Comparison of ENCODE assay signal across 31 mouse cellular contexts in the genomic region with DNA sequence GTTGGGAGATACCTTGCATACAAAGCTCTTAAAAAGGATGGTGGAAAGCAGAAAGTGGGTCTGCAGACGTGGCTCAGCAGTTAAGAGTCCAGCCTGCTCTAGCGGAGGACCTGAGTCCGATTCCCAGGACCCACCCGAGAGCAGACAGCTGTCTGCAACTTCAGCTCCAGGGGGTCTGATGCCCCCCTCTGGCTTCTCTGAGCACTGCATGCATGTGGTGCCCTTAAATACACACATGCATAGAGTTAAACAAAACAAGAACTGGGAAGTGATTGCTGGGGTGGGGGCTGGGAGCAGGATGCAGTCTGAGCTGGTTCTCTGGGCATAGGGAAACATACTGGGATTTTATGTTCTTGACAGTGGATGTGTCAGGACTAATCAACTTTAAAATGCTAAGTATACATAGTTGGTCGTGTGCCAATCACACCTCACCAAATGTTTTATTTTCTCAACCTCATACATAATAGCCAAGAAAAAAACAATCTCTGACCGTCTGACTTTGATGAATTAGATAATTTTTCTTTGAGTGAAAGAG. TPM values are rescaled to one million over a fixed set of nuclear protein-coding genes. Genes with fewer than 3 reads are reported as not detected.
DNase-seq lines count a peak whose midpoint lies in the region; TF ChIP-seq lines count a peak whose summit lies in the region.
"Had no signal": no experiment of that assay in that cellular context is flagged by ENCODE, and none has a peak within 500 bp of the region (broad histone marks: within the 10 kb centered on the region; RNA-seq: fewer than 3 reads in every experiment).

No protein-coding gene starts in this region.

- no peak for DNase-seq in layer of hippocampus, adult 2 months (ENCODE audit: low spot score in 2 of 2)
- no peak for DNase-seq in layer of hippocampus, adult 9-11 months
- DNase-seq in A20 (ENCODE audit: low read depth, low spot score) (peak; percentile 34), ZHBTc4 (ENCODE audit: low read depth, low spot score) (peak; percentile 60)
- no peak for DNase-seq in cerebellum, adult 2 months
- DNase-seq in thymus, postnatal 4 days = no peak
- DNase-seq: adrenal gland, adult 2 months; adrenal gland, postnatal 36 days; cerebellum, adult 8-10 months; cerebellum, postnatal 25 days; gastrocnemius, adult 2 months; gastrocnemius, postnatal 36 days; heart, adult 2 months; heart, postnatal 4 days; kidney, adult 9 months; kidney, postnatal 10 days; lung, adult 2 months; lung, postnatal 10 days; midbrain, embryonic 14.5 days; spleen, adult 18-20 months; thymus, postnatal 14 days had no signal

- no peaks in the 10 kb centered on the region for H3K36me3 ChIP-seq in ES-Bruce4 (ENCODE audit: control insufficient read depth, insufficient read depth, low read length, poor library complexity, severe bottlenecking)
- H3K36me3 ChIP-seq: G1E; heart, embryonic 12.5 days; limb, embryonic 12.5 days had no signal

- no peaks in the 10 kb centered on the region for H3K4me1 ChIP-seq in ES-Bruce4 (ENCODE audit: control insufficient read depth, insufficient read depth, low read length)
- no peaks in the 10 kb centered on the region for H3K4me1 ChIP-seq in cerebellum, adult 2 months (ENCODE audit: control insufficient read depth, insufficient read depth, low read length)
- H3K4me1 ChIP-seq: limb, embryonic 12.5 days had no signal

- H3K4me3 ChIP-seq in layer of hippocampus, adult 2 months = no peak overlapping the region
- H3K4me3 ChIP-seq in ES-Bruce4 (ENCODE audit: low read depth, low read length) = no peak overlapping the region
- no peak overlapping the region for H3K4me3 ChIP-seq in cerebellum, adult 2 months (replicated peaks; ENCODE audit: insufficient read depth, low read depth, low read length)
- H3K4me3 ChIP-seq: gastrocnemius, adult 2 months; heart, adult 2 months; heart, embryonic 12.5 days; left cerebral cortex, adult 2 months; limb, embryonic 12.5 days; neural tube, embryonic 15.5 days had no signal

- no peaks in the 10 kb centered on the region for H3K27me3 ChIP-seq in ES-Bruce4 (ENCODE audit: control insufficient read depth, insufficient read depth, low read length, poor library complexity, severe bottlenecking)
- H3K27me3 ChIP-seq in cerebellum, adult 2 months (ENCODE audit: control insufficient read depth, insufficient read depth, low read length) = no peaks in the 10 kb centered on the region
- H3K27me3 ChIP-seq: neural tube, embryonic 15.5 days had no signal

- H3K27ac ChIP-seq in layer of hippocampus, adult 2 months = no peak overlapping the region
- no peak overlapping the region for H3K27ac ChIP-seq in ES-Bruce4 (ENCODE audit: insufficient read depth, low read length)
- no peak overlapping the region for H3K27ac ChIP-seq in cerebellum, adult 2 months (ENCODE audit: insufficient read depth, low read length)
- H3K27ac ChIP-seq: gastrocnemius, adult 2 months; heart, adult 2 months; hindbrain, embryonic 14.5 days; left cerebral cortex, adult 2 months; limb, embryonic 12.5 days; macrophage; neural tube, embryonic 15.5 days had no signal

- peak; percentile 50 for TF ChIP-seq CTCF in layer of hippocampus, adult 2 months (conservative IDR thresholded peaks at IDR 0.05)
- TF ChIP-seq CTCF in ES-Bruce4 (IDR thresholded peaks at IDR 0.05; ENCODE audit: low read depth, low read length) = peak; percentile 43
- no peak for TF ChIP-seq CTCF in cerebellum, adult 2 months (IDR thresholded peaks at IDR 0.05; ENCODE audit: borderline replicate concordance, insufficient read depth, low read depth, low read length)

- 86% methylated on average over 6 of the region's 6 CpGs for WGBS in cerebellum, adult 2 months

- TF ChIP-seq EP300 in ES-Bruce4 (IDR thresholded peaks at IDR 0.05; ENCODE audit: insufficient read depth, low read depth, low read length) = no peak

- H3K9ac ChIP-seq in ES-Bruce4 (ENCODE audit: low read depth, poor library complexity, severe bottlenecking) = no peak overlapping the region
- H3K9ac ChIP-seq: heart, embryonic 12.5 days; hindbrain, embryonic 14.5 days; limb, embryonic 12.5 days; neural tube, embryonic 15.5 days had no signal

- H3K9me3 ChIP-seq in ES-Bruce4 (replicated peaks; ENCODE audit: control insufficient read depth, insufficient read depth, low read length, poor library complexity, severe bottlenecking) = no peaks in the 10 kb centered on the region
- H3K9me3 ChIP-seq: G1E; limb, embryonic 12.5 days; neural tube, embryonic 15.5 days had no signal

- no peak for TF ChIP-seq POLR2A in ES-Bruce4 (IDR thresholded peaks at IDR 0.05; ENCODE audit: insufficient read depth, low read length)
- no peak for TF ChIP-seq POLR2A in cerebellum, adult 2 months (IDR thresholded peaks at IDR 0.05; ENCODE audit: borderline replicate concordance, insufficient read depth, low read length)

RNA-seq across cellular contexts. Expression of a gene that starts 20.7 kb away (rescaled TPM):
- 10 to 100 TPM; 38.9 to 40.7 TPM for total RNA-seq in layer of hippocampus, adult 2 months (2021)
- polyA plus RNA-seq in ES-Bruce4 (2011; ENCODE audit: insufficient read depth, insufficient read length, low read depth, missing spikeins) = 0.56 and 1.0 TPM in 2 replicates
- 13.6 and 15.3 TPM in 2 replicates for polyA plus RNA-seq in cerebellum, adult 2 months (2012; rRNA removed)
- total RNA-seq: G1E; gastrocnemius, adult 2 months; heart, adult 2 months; megakaryocyte-erythroid progenitor cell, adult 5-6 weeks had no signal
- polyA plus RNA-seq: heart, adult 2 months; liver, embryonic 11.5 days; lung, adult 2 months; macrophage had no signal

Comparison
In these comparisons a context has a peak if more than half of its experiments do, and no peak if none do; other contexts are left out.
1. DNase-seq: peak in A20 (single experiment) and ZHBTc4 (single experiment); none in layer of hippocampus, adult 2 months (0 of 2), layer of hippocampus, adult 9-11 months (single experiment), cerebellum, adult 2 months (0 of 2) and thymus, postnatal 4 days (single experiment).